Mouse (Mus musculus) MEL (cell line): ENCODE measurements at regions not wholly inside any gene's neighbourhood (a gene's known extent, or its start where the extent isn't known, plus 50 kb on each side); places are given as distances from the start of the nearest gene placed in this dataset.

ENCODE experiments used
- CHD2 ChIP-seq: IDR thresholded peaks from 2 replicates; pipeline ENCODE4 v1.6.1; 2011; ENCODE audit warnings: low read length, improper control_type of control experiment
- CTCF ChIP-seq, 3 experiments: IDR thresholded peaks in 2 of 3; conservative IDR thresholded peaks in 1 of 3; 2 replicates each; pipeline ENCODE4 v1.5.1; 2011 to 2012; ENCODE audit warnings: low read length in 3 of 3, low read depth in 2 of 3, mild to moderate bottlenecking in 2 of 3, improper control_type of control experiment in 1 of 3, inconsistent platforms in 1 of 3, mixed read lengths in 1 of 3, moderate library complexity in 1 of 3; ENCODE audit not compliant: control insufficient read depth in 1 of 3, insufficient read depth in 1 of 3, poor library complexity in 1 of 3, severe bottlenecking in 1 of 3
- EP300 ChIP-seq, 2 experiments: IDR thresholded peaks; 2 replicates each; pipeline ENCODE4 v1.6.1; 2011; ENCODE audit warnings: improper control_type of control experiment in 2 of 2, low read length in 2 of 2, low read depth in 1 of 2, mild to moderate bottlenecking in 1 of 2
- GATA1 ChIP-seq: IDR thresholded peaks from 2 replicates; pipeline ENCODE4 v1.6.1; 2011; ENCODE audit warnings: low read depth, low read length, improper control_type of control experiment
- HCFC1 ChIP-seq: IDR thresholded peaks from 2 replicates; pipeline ENCODE4 v1.6.1; 2012; ENCODE audit warnings: low read depth, mild to moderate bottlenecking, inconsistent platforms, low read length, improper control_type of control experiment, moderate library complexity
- POLR2A ChIP-seq, 2 experiments: IDR thresholded peaks; 2 replicates each; pipeline ENCODE4 v1.6.1; 2011 to 2012; ENCODE audit warnings: low read length in 2 of 2, mild to moderate bottlenecking in 2 of 2, control low read depth in 1 of 2, improper control_type of control experiment in 1 of 2, low read depth in 1 of 2, moderate library complexity in 1 of 2; ENCODE audit not compliant: control insufficient read depth in 1 of 2, insufficient read depth in 1 of 2, poor library complexity in 1 of 2
- POLR2AphosphoS2 ChIP-seq: IDR thresholded peaks from 2 replicates; pipeline ENCODE4 v1.6.1; 2011; ENCODE audit warnings: low read length, improper control_type of control experiment
- POLR2AphosphoS5 ChIP-seq: IDR thresholded peaks from 2 replicates; pipeline ENCODE4 v1.6.1; 2012; ENCODE audit warnings: low read depth, borderline replicate concordance, mild to moderate bottlenecking, inconsistent platforms, low read length, moderate library complexity, mixed read lengths
- TAL1 ChIP-seq: IDR thresholded peaks from 2 replicates; pipeline ENCODE4 v1.6.1; 2012; ENCODE audit warnings: mild to moderate bottlenecking, inconsistent platforms, low read length, moderate library complexity, mixed read lengths
- USF1 ChIP-seq: IDR thresholded peaks from 2 replicates; pipeline ENCODE4 v1.6.1; 2014; ENCODE audit warnings: low read depth, mild to moderate bottlenecking, inconsistent platforms, low read length, improper control_type of control experiment, moderate library complexity
- ZKSCAN1 ChIP-seq: IDR thresholded peaks from 2 replicates; pipeline ENCODE4 v1.6.1; 2012; ENCODE audit warnings: low read depth, mild to moderate bottlenecking, inconsistent platforms, low read length, improper control_type of control experiment, moderate library complexity
- ZNF384 ChIP-seq: IDR thresholded peaks from 2 replicates; pipeline ENCODE4 v1.6.1; 2012; ENCODE audit warnings: low read depth, mild to moderate bottlenecking, inconsistent platforms, low read length, improper control_type of control experiment

DNA sequence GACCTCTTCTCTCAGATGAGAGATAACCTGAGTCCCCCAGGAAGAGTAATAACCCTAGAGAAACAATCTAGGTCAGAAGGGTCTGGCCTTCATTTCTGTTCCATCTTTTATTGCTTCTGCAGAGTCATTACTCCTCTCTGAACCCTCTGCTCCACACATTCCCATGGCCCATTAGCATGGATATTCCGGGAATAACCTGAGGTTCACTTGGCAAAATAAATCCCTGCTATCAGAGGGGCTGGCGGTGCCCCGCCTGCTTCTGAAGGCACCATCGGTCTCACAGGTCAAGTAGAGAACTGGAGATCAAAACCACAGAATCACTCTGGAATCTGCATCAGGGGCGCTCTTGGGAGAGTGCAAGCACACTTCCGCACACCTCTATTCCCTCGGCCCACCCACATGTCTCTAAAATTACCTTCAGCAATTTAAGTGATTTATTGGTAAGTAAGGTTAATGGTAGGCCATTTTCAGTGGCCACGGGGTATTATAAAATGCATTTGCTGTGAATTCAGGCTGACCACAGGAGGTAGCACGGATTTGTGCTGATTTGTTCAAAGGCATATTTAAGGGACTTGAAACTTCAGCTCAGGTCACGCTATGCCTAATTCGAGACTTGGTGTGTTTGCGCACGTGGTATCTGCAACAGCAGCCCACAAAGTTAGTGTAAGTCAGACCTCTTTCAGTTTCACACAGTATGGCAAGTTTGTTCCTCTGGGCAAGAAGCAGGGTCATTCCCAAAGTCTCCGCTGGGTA, 243.4 kb upstream of the Adcy2 start:
- TF ChIP-seq GATA1 = no peak
- no peak for TF ChIP-seq ZKSCAN1
- TF ChIP-seq POLR2A (IDR thresholded peaks at IDR 0.05; ENCODE audit: control insufficient read depth in 1 of 2, insufficient read depth in 1 of 2, low read depth in 1 of 2, low read length in 2 of 2, poor library complexity in 1 of 2) = no peak
- no peak for TF ChIP-seq CTCF (IDR thresholded peaks at IDR 0.05 in 2 of 3, conservative IDR thresholded peaks at IDR 0.05 in 1 of 3; ENCODE audit: control insufficient read depth in 1 of 3, insufficient read depth in 1 of 3, low read depth in 2 of 3, low read length in 3 of 3, poor library complexity in 1 of 3, severe bottlenecking in 1 of 3)
- no peak for TF ChIP-seq HCFC1
- no peak for TF ChIP-seq POLR2AphosphoS5
- TF ChIP-seq TAL1 = no peak
- TF ChIP-seq ZNF384 = no peak
- no peak for TF ChIP-seq CHD2
- TF ChIP-seq USF1 = no peak
- no peak for TF ChIP-seq POLR2AphosphoS2
- TF ChIP-seq EP300 (IDR thresholded peaks at IDR 0.05; ENCODE audit: low read depth in 1 of 2, low read length in 2 of 2) = no peak
